Mouse (Mus musculus) brain, embryonic 18.5 days (tissue): ENCODE measurements around the gene 1600002K03Rik.
"Not testable (repeated sequence)": the region's sequence is repeated elsewhere in the genome, so short reads cannot be mapped to it uniquely, and the experiment has no call there.

Source experiments
- DNase-seq: peaks from one replicate; pipeline ENCODE4 v3.0.0-alpha.2; 2012; ENCODE audit warnings: low read depth, low spot score

Gene 1600002K03Rik

GRCm38 (mm10) chr10:80187739-80188138 lies 15.0 kb downstream of the 1600002K03Rik start:
- no peak for DNase-seq

- no peak for DNase-seq
These were observed 15.8 kb downstream of the 1600002K03Rik start for GRCm38 (mm10) chr10:80188453-80189024.

- no peak for DNase-seq
These were observed 17.3 kb downstream of the 1600002K03Rik start for GRCm38 (mm10) chr10:80189999-80190398.

- no peak for DNase-seq
These were observed 17.8 kb downstream of the 1600002K03Rik start for GRCm38 (mm10) chr10:80190491-80191051.

GRCm38 (mm10) chr10:80193976-80194375 lies 21.2 kb downstream of the 1600002K03Rik start:
- no peak for DNase-seq

GRCm38 (mm10) chr10:80194441-80194840 lies 21.7 kb downstream of the 1600002K03Rik start:
- no peak for DNase-seq

- DNase-seq, result no peak
These were observed 23.4 kb downstream of the 1600002K03Rik start for GRCm38 (mm10) chr10:80196167-80196566.

DNA sequence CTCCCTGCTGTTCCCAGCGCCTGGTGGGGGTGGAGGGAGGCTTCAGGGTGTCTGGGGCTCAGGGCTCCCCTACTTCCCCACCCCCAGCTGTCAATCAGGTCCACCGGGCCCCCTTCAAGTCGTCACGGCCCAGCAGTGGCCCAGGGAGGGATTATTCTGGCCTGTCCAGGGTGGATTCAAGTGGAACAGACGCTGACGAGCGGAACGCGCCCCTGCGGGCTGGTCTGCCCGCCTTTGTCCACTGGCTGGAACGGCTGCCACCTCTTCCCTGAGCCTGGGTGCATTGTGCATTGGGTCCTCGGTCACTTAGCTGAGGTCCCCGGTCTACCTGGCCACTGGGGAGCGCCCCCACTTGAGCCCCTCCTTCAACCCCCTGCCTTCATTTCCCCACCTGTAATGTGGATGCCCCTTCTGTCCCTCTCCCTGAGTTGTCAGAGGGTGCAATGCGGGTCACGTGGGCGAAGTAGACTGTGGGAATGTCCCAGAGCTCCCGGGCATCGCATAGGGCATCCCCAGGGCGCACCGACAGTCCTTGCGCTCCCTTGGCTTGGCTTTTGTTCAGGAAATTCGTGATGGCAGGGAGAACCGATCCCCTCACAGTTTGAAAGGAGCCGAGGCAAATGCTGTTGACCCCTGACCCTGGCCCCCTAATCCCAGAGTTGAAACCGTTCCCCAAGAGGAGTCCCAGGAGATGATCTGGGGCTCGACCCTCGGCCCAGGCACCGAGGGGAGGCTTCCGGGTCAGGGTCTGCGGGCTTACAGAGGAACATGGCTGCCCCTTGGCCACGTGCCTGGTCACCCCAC lies 24.2 kb downstream of the 1600002K03Rik start:
- DNase-seq, result no peak

DNA sequence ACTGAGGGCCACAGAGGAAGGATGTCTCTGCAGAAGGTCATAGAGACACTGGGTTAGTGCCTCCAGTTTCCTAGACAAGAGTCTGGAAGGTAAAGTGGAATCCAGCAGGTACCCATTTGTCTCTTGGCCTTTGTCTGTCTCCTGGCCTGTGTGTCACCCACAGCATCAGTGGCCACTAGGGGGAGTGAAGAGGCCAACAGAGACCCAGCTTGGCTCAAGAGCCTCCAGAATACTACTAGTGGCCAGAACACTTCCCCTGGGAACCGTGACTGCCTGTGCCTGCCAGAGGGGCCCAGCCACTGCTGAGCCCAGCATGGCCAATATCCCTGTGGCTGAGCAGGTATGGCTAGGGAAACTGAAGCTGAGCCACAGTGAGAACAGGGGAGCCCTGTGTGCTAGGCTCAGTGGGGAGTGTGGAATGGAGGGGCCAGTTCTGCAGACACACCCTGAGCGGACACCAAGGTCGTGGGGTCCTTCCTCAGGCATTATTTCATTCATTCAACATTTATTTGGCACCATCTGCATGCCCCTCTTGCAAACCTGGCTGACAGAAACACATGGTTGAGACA lies 26.8 kb downstream of the 1600002K03Rik start:
- no peak for DNase-seq

GRCm38 (mm10) chr10:80200485-80200884 lies 27.7 kb downstream of the 1600002K03Rik start:
- no peak for DNase-seq

DNA sequence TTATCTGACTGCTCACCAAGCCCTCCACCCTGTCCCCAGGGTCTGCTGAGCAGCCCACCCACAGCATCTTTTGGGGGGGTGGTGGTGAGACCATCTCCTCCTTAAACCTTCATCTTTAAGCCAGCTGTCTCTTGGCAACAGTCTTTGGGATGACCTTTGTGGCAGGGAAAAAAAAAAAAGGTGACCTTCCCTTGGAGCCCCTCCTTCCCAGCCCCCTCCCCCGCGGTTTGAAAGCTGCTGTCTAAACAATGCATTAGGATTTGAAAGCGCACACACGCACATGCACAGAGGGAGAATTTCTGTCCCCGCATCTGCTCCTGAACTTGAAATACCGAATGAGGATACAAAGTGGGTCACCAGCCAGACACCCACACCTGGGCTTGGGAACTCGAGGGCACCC lies 31.3 kb downstream of the 1600002K03Rik start:
- DNase-seq, result no peak

DNA sequence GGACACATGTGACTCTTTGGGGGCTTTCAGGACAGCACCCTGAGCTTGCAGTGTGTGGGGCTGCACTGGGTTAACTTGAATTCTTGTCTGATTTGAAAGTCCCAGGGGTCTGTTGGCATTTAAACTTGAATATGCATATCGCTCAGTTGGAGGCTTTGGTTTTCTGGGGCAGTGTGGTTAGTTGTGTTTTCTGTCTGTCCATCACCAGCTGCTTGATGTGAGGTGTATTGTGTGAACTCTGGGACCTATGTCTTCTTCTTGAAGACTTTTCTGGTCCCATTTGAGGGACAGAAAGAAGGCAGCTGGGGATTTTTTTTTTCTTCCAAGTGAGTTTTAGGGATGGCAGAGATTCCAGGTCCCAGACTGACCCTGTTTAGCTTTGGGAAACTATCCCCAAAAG lies 34.5 kb downstream of the 1600002K03Rik start:
- DNase-seq, result no peak

- no peak for DNase-seq
These were observed 34.9 kb downstream of the 1600002K03Rik start for GRCm38 (mm10) chr10:80207676-80208075.

DNA sequence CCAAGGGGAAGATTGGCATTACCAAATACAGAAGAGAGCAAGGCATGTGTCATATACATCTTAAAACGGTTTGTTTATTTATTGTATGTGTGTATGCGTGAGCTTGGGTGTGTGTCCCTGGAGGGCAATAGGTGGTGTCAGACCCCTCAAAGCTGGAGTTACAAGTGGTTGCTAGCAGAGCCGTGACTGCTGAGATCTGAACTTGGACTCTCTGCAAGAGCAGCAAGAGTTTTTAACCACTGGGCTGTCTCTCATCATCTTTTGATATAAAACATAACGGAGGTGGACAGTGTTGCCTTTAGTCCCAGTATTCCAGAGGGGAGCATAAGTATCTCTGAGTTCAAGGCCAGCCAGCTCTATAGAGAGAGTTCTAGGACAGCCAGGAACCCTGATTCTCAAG lies 35.5 kb downstream of the 1600002K03Rik start:
- no peak for DNase-seq

DNA sequence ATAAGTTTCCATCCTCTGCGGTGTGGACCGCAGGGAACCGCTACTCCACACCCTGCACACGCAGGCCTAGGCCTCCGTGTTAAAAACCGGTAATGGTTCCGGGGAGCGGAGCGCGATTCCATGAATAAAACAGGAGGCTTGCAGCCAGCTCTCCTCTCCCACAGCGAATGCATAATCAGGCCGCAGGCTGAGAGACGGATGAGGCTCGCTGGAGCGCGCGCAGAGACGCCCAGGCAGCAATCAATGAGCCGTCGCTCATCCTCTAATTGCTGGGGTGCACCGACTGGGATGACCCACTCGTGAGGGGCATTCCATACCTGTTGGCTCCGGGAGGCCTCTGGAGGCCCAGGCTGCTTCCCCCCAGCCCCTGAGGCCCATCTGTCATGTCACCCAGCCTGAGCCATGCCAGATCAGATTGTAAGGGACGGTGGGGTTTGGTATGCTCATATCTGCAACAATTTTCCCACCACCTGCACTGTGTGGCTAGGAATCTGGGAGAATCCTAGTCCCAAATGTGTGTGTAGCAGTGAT lies 36.2 kb downstream of the 1600002K03Rik start:
- DNase-seq, result no peak

DNA sequence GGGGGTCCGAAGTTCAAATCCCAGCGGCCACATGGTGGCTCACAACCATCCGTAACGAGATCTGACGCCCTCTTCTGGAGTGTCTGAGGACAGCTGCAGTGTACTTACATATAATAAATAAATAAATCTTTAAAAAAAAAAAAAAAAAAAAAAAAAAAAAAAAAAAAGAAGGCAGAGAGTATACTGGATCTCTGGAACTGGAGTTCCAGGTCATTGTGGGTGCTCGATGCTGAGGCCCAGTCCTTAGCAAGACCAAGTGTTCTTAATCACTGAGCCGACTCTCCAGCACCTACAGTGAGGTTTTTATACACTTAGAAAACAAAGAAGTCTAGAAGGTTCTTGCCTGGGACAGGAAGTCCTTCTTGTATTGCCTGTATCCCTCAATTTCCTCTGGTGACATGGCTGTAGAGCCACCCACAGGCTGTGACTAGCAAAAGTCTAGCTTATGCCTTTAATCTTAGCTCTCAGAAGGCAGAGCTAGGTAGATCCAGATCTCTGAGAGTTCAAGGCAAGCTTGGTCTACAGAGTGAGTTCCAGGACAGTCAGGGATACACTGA lies 38.9 kb downstream of the 1600002K03Rik start:
- not testable (repeated sequence) for DNase-seq

- DNase-seq, result no peak
These were observed 42.5 kb downstream of the 1600002K03Rik start for GRCm38 (mm10) chr10:80215048-80215772.

GRCm38 (mm10) chr10:80220676-80221075 lies 47.9 kb downstream of the 1600002K03Rik start:
- no peak for DNase-seq

DNA sequence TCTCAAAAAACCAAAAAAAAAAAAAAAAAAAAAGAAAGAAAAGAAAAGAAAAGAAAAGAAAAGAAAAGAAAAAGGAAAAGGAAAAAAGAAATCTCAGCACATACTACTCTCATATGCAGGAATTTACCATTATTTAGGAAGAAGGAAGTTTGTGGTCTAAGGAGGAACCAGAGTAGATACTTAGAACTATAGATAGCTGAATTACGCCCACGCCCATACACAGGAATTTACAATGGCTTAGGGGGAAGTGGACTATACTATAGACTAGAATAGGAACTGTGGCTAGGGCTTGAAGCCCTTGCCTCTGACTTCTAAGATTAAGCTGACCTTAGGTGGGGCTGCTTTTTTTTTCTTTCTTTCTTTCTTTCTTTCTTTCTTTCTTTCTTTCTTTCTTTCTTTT lies 50.4 kb downstream of the 1600002K03Rik start:
- DNase-seq, result not testable (repeated sequence)
